Mouse (Mus musculus): ENCODE results near the gene Lrrc75b. TPM values are rescaled to one million over a fixed set of nuclear protein-coding genes. Genes with fewer than 3 reads are reported as not detected.

Lrrc75b gene
- 1.7 and 1.8 TPM in 2 replicates for polyA plus RNA-seq (2012; rRNA removed)

GRCm38 (mm10) chr10:75559676-75560548, at the start of gene Lrrc75b:
TSS of gene Lrrc75b (minus strand) at chr10:75560330.

GRCm38 (mm10) chr10:75589129-75589528, 29.0 kb upstream of the Lrrc75b start, which contains the start of gene Ggt5:
TSS of gene Ggt5 (plus strand) at chr10:75589340.

DNA sequence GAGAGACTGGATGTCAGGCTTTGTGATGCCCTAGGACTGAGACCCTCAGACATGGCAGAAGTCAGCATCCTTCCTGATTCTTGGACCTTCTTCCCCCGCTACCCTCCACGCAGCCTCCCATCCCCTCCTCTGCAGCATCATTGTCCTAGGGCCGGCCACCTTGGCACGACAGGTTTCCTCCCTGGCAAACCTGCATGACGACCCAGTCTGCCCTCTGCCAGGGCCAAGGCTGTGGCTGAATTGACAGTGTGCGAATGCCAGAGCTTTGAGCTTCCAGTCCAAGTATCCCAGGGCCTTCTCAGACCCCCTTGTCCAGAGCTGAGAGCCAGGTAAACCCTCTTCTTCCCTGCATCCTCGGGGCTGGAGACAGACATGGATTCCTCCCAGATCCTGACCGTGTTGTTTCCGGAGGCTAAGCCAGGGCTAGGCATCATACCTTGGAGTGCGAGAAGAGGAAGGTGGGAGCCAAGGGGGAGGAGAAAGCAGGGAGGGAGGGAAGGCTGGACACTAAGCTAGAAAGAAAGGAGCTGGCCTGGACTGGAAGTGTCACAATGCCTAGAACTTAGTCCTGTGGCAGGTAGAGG, 1.0 kb upstream of the Lrrc75b start, which contains the start of gene Ggt1:
Gene Ggt1, plus strand, starts transcription at position 534 of the 584 bp plus-strand sequence.

GRCm38 (mm10) chr10:75517758-75518143, 42.4 kb downstream of the Lrrc75b start, which contains the start of gene Gucd1:
TSS of gene Gucd1 (minus strand) at chr10:75517972.

DNA sequence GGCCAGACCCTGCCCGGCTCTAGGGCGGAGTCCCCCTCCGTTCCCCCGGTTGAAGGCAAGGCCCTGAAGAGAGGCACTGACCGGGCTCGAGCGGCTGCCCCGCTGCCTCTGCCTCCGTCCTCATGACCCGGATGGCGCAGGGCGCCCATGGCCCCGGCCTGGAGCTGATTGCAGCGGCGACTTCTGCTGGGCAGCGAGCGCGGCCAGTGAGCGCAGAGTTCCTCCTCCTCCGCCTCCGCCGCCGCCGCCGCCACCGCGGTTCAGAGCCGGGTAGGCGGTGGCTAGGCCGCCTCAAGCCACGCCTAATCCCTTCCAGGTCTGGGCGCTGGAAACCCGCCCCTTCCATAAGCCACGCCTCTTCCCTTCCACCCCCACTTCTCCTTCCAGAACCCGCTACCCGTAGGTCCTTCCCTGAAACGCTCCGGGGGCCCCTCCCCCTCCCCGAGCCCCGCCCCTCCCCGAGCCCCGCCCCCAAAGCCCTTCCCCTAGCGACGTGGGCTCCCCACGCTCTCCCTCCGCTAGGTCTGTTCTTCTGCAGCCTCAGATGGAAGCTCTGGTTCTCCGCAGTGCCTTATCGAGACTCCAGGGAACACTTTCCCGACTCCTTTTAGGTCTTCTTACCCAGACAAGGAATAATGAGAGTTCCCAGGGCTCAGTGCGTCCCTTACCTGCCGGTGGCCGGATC, 42.9 kb downstream of the Lrrc75b start, which contains the start of gene Snrpd3:
Gene Snrpd3, plus strand, starts transcription at position 479 of the 685 bp plus-strand sequence.

Other genes with a start within 250 kb of the Lrrc75b start
- 5.7 and 7.1 TPM in 2 replicates for gene Adora2a, start 243.5 kb downstream of the Lrrc75b start, polyA plus RNA-seq (2012; rRNA removed)
- 0.50 and 0.73 TPM in 2 replicates for gene Upb1, start 159.2 kb downstream of the Lrrc75b start, polyA plus RNA-seq (2012; rRNA removed)
- 8.7 and 16.5 TPM in 2 replicates for gene Snrpd3, start 42.8 kb downstream of the Lrrc75b start, polyA plus RNA-seq (2012; rRNA removed)
- gene Gucd1, start 42.4 kb downstream of the Lrrc75b start, polyA plus RNA-seq (2012; rRNA removed) = 53.2 and 53.9 TPM in 2 replicates
- gene Ggt1, start 1.3 kb upstream of the Lrrc75b start, polyA plus RNA-seq (2012; rRNA removed) = 3.4 and 4.0 TPM in 2 replicates
- 193 and 207 TPM in 2 replicates for gene Ggt5, start 29.0 kb upstream of the Lrrc75b start, polyA plus RNA-seq (2012; rRNA removed)
- gene Susd2, start 83.7 kb upstream of the Lrrc75b start, polyA plus RNA-seq (2012; rRNA removed) = 26.6 and 31.3 TPM in 2 replicates
- gene Cabin1, start 204.0 kb upstream of the Lrrc75b start, polyA plus RNA-seq (2012; rRNA removed) = 88.4 and 103 TPM in 2 replicates
- 54.5 and 72.3 TPM in 2 replicates for gene Ddt, start 213.1 kb upstream of the Lrrc75b start, polyA plus RNA-seq (2012; rRNA removed)
- 0.26 TPM in 1 of 2 replicates, not detected in the other for gene Gm20441, start 220.6 kb upstream of the Lrrc75b start, polyA plus RNA-seq (2012; rRNA removed)
- gene Gstt3, start 221.1 kb upstream of the Lrrc75b start, polyA plus RNA-seq (2012; rRNA removed) = 21.2 and 24.0 TPM in 2 replicates
- 91.9 and 118 TPM in 2 replicates for gene Gstt1, start 238.3 kb upstream of the Lrrc75b start, polyA plus RNA-seq (2012; rRNA removed)

Measured in ovary, adult 2 months (tissue).